Mouse (Mus musculus): ENCODE results near the gene Cwf19l1. TPM values are rescaled to one million over a fixed set of nuclear protein-coding genes. Genes with fewer than 3 reads are reported as not detected.
"Not testable (repeated sequence)": the region's sequence is repeated elsewhere in the genome, so short reads cannot be mapped to it uniquely, and the experiment has no call there.

Gene Cwf19l1
- total and polyA plus RNA-seq, 2 experiments from 2014 or later = 10.7 to 27.3 TPM

DNA sequence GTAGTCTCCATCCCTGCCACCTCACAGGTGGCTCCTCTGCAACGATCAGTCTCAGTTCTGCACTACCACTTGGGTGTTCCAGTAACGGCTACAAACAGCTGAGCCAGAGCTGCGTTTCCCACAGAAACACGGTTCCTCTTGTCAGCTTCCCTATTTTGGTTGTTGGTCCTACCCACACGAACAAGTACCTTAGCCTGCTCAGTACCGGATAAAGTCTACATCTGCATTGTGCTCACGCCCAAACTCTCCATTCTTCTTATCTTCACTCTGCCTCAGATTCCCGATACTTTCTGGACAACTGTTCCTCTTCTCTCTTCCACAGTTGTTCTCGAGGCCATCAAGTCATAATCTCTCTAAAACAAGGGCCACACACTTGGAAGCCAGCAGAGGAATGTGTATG lies 8.7 kb upstream of the Cwf19l1 start:
- Histone ChIP-seq H3K27ac (no peak overlapping the region), H3K9me3 (ENCODE audit: low read length) (no peaks in the 10 kb centered on the region), H3K4me3 (ENCODE audit: low read length) (no peak overlapping the region), H3K36me3 (ENCODE audit: insufficient read depth, low read length) (peaks cover 18% of the 10 kb centered on the region; the same call in 1 of the 2 replicates), H3K9ac (replicated peaks; ENCODE audit: low read length) (no peak overlapping the region), H3K27me3 (ENCODE audit: insufficient read depth, low read length) (no peaks in the 10 kb centered on the region), H3K4me1 (ENCODE audit: insufficient read depth, low read length) (peaks cover 6% of the 10 kb centered on the region; the same call in 1 of the 2 replicates), H3K4me2 (ENCODE audit: low read depth, low read length) (no peak overlapping the region)
- ATAC-seq = no peak
- WGBS = 94% methylated on average over 9 of the region's 9 CpGs
- DNase-seq (ENCODE audit: low spot score) = no peak
- TF ChIP-seq CTCF (IDR thresholded peaks at IDR 0.05; ENCODE audit: low read depth) = no peak

DNA sequence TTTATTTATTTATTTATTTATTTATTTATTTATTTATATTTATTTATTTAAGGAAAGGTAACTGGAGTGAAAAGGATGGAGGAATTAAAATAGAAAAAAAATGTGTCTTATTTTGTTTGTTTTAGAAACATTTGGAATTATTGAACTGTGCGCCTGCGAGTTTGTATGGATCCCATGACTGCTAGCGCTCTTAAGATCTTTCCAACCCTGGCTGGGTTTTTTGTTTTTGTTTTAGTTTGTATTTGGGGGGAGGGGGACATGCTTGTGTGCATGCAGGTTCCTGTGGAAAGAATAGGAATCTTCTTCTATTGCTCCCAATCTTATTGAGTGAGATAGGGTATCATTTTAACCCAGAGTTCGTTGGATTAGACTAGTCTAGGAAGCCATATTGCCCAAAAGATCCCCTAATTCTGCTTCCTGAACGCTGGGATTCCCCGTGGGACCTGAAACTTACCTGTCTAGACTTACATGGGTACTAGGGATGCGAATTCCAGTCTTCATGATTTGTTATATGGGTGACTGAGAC lies 347 bp upstream of the Cwf19l1 start:
- Histone ChIP-seq H3K27me3 (ENCODE audit: insufficient read depth, low read length) (no peaks in the 10 kb centered on the region), H3K4me1 (ENCODE audit: insufficient read depth, low read length) (peaks cover 5% of the 10 kb centered on the region; the same call in 1 of the 2 replicates), H3K4me2 (ENCODE audit: low read depth, low read length) (peak overlapping the region; percentile 73), H3K36me3 (ENCODE audit: insufficient read depth, low read length) (peaks cover 16% of the 10 kb centered on the region; the same call in 1 of the 2 replicates), H3K27ac (peak overlapping the region; percentile 51), H3K9ac (replicated peaks; ENCODE audit: low read length) (0 out of 2 replicates have a peak overlapping the region, but pooled peaks have one; percentile 17), H3K4me3 (ENCODE audit: low read length) (peak overlapping the region; percentile 64), H3K9me3 (ENCODE audit: low read length) (no peaks in the 10 kb centered on the region)
- DNase-seq (ENCODE audit: low spot score) (no peak), ATAC-seq (peak; percentile 46; the same call in 1 of the 2 replicates)
- WGBS = 32% methylated on average over 7 of the region's 7 CpGs
- TF ChIP-seq CTCF (IDR thresholded peaks at IDR 0.05; ENCODE audit: low read depth) = no peak

DNA sequence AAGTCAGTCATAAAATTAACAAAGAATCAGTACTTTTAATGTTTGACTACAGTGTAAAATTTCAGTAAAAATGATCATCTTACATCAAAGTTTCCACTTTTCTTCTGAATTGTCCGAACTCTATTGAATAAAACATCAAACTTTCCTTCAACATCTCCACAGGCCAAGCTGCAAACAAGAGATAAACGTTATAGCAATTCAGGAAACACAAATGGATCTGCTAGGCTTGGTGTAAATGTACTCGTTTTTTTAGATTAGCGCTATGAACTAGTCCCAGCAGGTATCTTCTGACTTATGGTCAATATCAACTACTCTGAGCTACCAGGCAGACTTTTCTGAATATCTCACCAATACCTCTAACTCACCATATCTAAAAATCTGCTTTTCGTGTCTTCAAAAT lies 2.8 kb downstream of the Cwf19l1 start:
- TF ChIP-seq CTCF (IDR thresholded peaks at IDR 0.05; ENCODE audit: low read depth) = no peak
- no peaks in the 10 kb centered on the region for H3K9me3 ChIP-seq (ENCODE audit: low read length)
- peaks cover 25% of the 10 kb centered on the region for H3K36me3 ChIP-seq (ENCODE audit: insufficient read depth, low read length)
- no peaks in the 10 kb centered on the region for H3K27me3 ChIP-seq (ENCODE audit: insufficient read depth, low read length)
- DNase-seq (ENCODE audit: low spot score) (no peak), ATAC-seq (no peak)
- H3K27ac ChIP-seq = no peak overlapping the region
- 91% methylated on average over 5 of the region's 5 CpGs for WGBS
- no peak overlapping the region for H3K9ac ChIP-seq (replicated peaks; ENCODE audit: low read length)
- no peak overlapping the region for H3K4me3 ChIP-seq (ENCODE audit: low read length)
- no peak overlapping the region for H3K4me2 ChIP-seq (ENCODE audit: low read depth, low read length)
- H3K4me1 ChIP-seq (ENCODE audit: insufficient read depth, low read length) = peaks cover 5% of the 10 kb centered on the region; the same call in 1 of the 2 replicates

DNA sequence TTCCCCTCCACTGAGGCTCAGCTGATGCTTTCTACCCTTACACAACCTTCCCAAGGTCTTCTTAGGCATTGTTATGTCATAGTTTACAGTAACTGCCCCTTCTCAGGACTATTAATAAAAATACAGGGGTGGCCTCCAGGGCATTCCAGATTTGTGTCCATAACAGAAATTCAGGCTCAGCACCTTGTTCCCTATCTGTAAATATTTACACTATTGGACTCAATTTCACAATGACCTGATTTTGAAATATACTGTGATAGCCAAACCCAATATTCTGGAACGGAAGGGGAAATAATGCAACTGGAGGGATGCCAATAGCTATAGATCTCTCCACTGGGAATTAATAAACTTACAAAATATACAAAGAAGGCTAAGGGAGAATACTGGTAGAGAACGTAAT lies 7.1 kb downstream of the Cwf19l1 start:
- ATAC-seq (no peak), DNase-seq (ENCODE audit: low spot score) (no peak)
- Histone ChIP-seq H3K4me3 (ENCODE audit: low read length) (no peak overlapping the region), H3K27ac (no peak overlapping the region), H3K4me2 (ENCODE audit: low read depth, low read length) (no peak overlapping the region), H3K4me1 (ENCODE audit: insufficient read depth, low read length) (no peaks in the 10 kb centered on the region), H3K9me3 (ENCODE audit: low read length) (no peaks in the 10 kb centered on the region), H3K36me3 (ENCODE audit: insufficient read depth, low read length) (peaks cover 51% of the 10 kb centered on the region), H3K27me3 (ENCODE audit: insufficient read depth, low read length) (no peaks in the 10 kb centered on the region), H3K9ac (replicated peaks; ENCODE audit: low read length) (no peak overlapping the region)
- WGBS = 92% methylated on average over 2 of the region's 2 CpGs
- TF ChIP-seq CTCF (IDR thresholded peaks at IDR 0.05; ENCODE audit: low read depth) = no peak

DNA sequence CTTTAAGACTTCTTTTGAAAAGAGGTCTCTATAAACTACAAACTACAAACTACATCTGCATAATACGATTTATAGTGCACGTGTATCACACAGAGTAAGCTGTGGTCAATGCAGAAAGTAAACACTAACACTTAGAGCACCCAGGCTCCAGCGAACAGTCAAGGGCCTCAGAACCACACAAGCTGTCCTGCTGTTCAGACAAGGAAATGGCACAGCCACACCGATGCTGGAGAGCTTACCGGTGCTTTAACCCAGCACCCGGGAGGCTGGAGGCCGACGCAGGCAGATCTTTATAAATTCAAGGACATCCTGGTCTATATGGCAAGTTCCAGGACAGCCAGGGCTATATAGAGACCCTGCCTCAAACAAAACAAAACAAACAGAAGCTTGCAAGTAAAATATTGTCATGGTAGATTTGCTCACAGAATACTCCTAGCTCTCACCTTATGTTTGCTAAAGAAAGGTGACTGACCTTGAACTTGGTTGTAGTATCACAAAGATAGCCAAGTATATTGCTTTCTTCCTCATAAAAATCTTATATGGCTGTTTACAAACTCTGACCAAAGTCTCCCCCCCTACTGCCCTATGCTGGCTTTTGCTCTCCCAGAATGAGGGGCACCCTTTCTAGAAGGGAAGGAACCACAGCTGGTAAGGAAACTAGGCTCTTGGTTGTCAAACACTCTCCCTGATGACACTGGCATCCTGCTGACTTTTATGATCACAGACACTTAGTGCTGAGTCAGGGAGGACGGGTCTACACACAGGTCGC lies 7.8 kb downstream of the Cwf19l1 start:
- H3K9ac ChIP-seq (replicated peaks; ENCODE audit: low read length) = no peak overlapping the region
- no peak for DNase-seq (ENCODE audit: low spot score)
- H3K4me3 ChIP-seq (ENCODE audit: low read length) = no peak overlapping the region
- H3K27me3 ChIP-seq (ENCODE audit: insufficient read depth, low read length) = no peaks in the 10 kb centered on the region
- H3K4me2 ChIP-seq (ENCODE audit: low read depth, low read length) = no peak overlapping the region
- H3K9me3 ChIP-seq (ENCODE audit: low read length) = no peaks in the 10 kb centered on the region
- WGBS = 92% methylated on average over 10 of the region's 10 CpGs
- no peaks in the 10 kb centered on the region for H3K4me1 ChIP-seq (ENCODE audit: insufficient read depth, low read length)
- ATAC-seq = no peak
- no peak for TF ChIP-seq CTCF (IDR thresholded peaks at IDR 0.05; ENCODE audit: low read depth)
- peaks cover 57% of the 10 kb centered on the region for H3K36me3 ChIP-seq (ENCODE audit: insufficient read depth, low read length)
- no peak overlapping the region for H3K27ac ChIP-seq

DNA sequence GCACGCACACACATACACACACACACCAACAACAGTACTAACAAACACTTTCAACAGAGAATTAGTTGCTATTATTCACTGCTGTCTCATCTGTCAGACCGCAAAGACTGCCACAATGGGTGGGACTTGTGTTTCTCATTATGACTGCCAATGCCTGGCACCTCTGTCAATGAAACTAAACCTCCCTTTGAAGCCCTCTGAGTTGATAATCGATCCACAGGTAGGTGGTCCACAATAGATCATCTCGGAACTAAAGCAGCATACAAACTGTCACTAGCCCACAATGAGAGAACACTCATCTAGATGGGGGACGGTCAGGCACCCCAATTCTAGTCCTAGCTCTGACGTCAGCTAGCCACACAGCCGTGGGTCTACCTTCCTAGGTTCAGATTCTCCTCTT lies 14.5 kb downstream of the Cwf19l1 start:
- Histone ChIP-seq H3K9ac (replicated peaks; ENCODE audit: low read length) (no peak overlapping the region), H3K9me3 (ENCODE audit: low read length) (no peaks in the 10 kb centered on the region), H3K27me3 (ENCODE audit: insufficient read depth, low read length) (no peaks in the 10 kb centered on the region), H3K4me1 (ENCODE audit: insufficient read depth, low read length) (no peaks in the 10 kb centered on the region), H3K36me3 (ENCODE audit: insufficient read depth, low read length) (peaks cover 54% of the 10 kb centered on the region), H3K4me2 (ENCODE audit: low read depth, low read length) (no peak overlapping the region), H3K4me3 (ENCODE audit: low read length) (no peak overlapping the region), H3K27ac (no peak overlapping the region)
- ATAC-seq (no peak), DNase-seq (ENCODE audit: low spot score) (no peak)
- TF ChIP-seq CTCF (IDR thresholded peaks at IDR 0.05; ENCODE audit: low read depth) = no peak
- WGBS = 89% methylated on average over 7 of the region's 7 CpGs

DNA sequence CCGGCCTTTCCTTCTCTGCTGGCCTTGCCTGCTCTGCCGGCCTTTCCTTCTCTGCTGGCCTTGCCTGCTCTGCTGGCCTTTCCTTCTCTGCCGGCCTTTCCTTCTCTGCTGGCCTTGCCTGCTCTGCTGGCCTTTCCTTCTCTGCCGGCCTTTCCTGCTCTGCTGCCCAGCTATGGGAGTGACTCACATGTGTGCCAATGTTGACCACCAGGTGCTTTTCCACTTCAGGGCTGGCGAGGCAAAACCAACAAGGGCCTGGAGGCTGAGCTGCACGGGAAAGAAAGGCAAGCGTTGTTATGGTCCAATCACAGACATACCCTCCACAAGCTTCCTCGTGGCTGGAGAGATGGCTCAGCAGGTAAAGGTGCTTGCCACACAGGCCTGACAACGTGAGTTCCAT lies 15.0 kb downstream of the Cwf19l1 start:
- 92% methylated on average over 7 of the region's 9 CpGs for WGBS
- not testable (repeated sequence) for DNase-seq (ENCODE audit: low spot score); H3K27ac ChIP-seq; H3K4me2 ChIP-seq (ENCODE audit: low read depth, low read length); ATAC-seq; H3K4me1 ChIP-seq (ENCODE audit: insufficient read depth, low read length); H3K9me3 ChIP-seq (ENCODE audit: low read length); H3K9ac ChIP-seq (replicated peaks; ENCODE audit: low read length); H3K27me3 ChIP-seq (ENCODE audit: insufficient read depth, low read length); H3K4me3 ChIP-seq (ENCODE audit: low read length)
- H3K36me3 ChIP-seq (ENCODE audit: insufficient read depth, low read length) = peaks cover 54% of the 10 kb centered on the region

Measured in hindbrain, postnatal 0 days (tissue).